Mouse (Mus musculus): ENCODE results near the gene Fgr.
A peak's percentile ranks its signal among the peaks of the same experiment; 100 is the strongest.
"Not testable (repeated sequence)": the region's sequence is repeated elsewhere in the genome, so short reads cannot be mapped to it uniquely, and the experiment has no call there.

Fgr gene

GRCm38 (mm10) chr4:132997469-132998237 is 23.8 kb downstream of the Fgr start:
- no peak for DNase-seq

GRCm38 (mm10) chr4:133002896-133003295 is 29.0 kb downstream of the Fgr start:
- DNase-seq, result peak; percentile 31 to 60

- peak; percentile 33 to 41 for DNase-seq
Observed at GRCm38 (mm10) chr4:133003316-133004018, 29.6 kb downstream of the Fgr start.

- DNase-seq, result peak; percentile 77 to 84
Observed at GRCm38 (mm10) chr4:133005233-133005632, 31.3 kb downstream of the Fgr start.

GRCm38 (mm10) chr4:133005885-133006451 is 32.1 kb downstream of the Fgr start:
- DNase-seq, result not testable (repeated sequence)

- DNase-seq, result peak in 1 of 2 experiments; percentile 19
Observed at GRCm38 (mm10) chr4:133007513-133008380, 33.9 kb downstream of the Fgr start.

- DNase-seq, result peak; percentile 70 to 78
Observed at GRCm38 (mm10) chr4:133009131-133009530, 35.2 kb downstream of the Fgr start.

- DNase-seq, result peak in 1 of 2 experiments; percentile 20
Observed at GRCm38 (mm10) chr4:133009676-133010075, 35.8 kb downstream of the Fgr start.

GRCm38 (mm10) chr4:133010611-133011010 is 36.7 kb downstream of the Fgr start:
- DNase-seq, result peak; percentile 33 to 43

- peak; percentile 95 to 97 for DNase-seq
Observed at GRCm38 (mm10) chr4:133011028-133011820, 37.3 kb downstream of the Fgr start, which contains the start of gene Ahdc1. Ahdc1 (plus strand) TSS chr4:133011260.

GRCm38 (mm10) chr4:133011821-133012775 is 38.2 kb downstream of the Fgr start:
- peak; percentile 38 to 67 for DNase-seq

- peak; percentile 40 to 58 for DNase-seq
Observed at GRCm38 (mm10) chr4:133012776-133013265, 38.9 kb downstream of the Fgr start.

GRCm38 (mm10) chr4:133013266-133013891 is 39.5 kb downstream of the Fgr start:
- peak; percentile 71 to 73 for DNase-seq

- peak; percentile 64 to 65 for DNase-seq
Observed at GRCm38 (mm10) chr4:133014088-133014487, 40.2 kb downstream of the Fgr start.

GRCm38 (mm10) chr4:133014896-133015709 is 41.2 kb downstream of the Fgr start:
- peak; percentile 48 to 55 for DNase-seq

- DNase-seq, result peak; percentile 27 to 31
Observed at GRCm38 (mm10) chr4:133015710-133016651, 42.1 kb downstream of the Fgr start.

GRCm38 (mm10) chr4:133016677-133017415 is 43.0 kb downstream of the Fgr start:
- peak; percentile 24 to 26 for DNase-seq

Data from cerebellum, adult 18-20 months (tissue).